Mouse (Mus musculus) forebrain, embryonic 11.5 days (tissue): ENCODE data around the gene Tradd. TPM values are rescaled to one million over a fixed set of nuclear protein-coding genes. Genes with fewer than 3 reads are reported as not detected.

ENCODE experiments used
- ATAC-seq: fragments of 200-750 bp; cut with Nextera tagmentation; replicated peaks from 2 replicates; pipeline ENCODE4 v1.8.0; 2017; ENCODE audit warnings: moderate TSS enrichment; ENCODE audit not compliant: low FRiP score
- DNase-seq: peaks from one replicate; pipeline ENCODE4 v3.0.0-alpha.2; 2017; ENCODE audit warnings: low spot score
- H3K27ac ChIP-seq: fragments of 300-500 bp; sonication (generic); 2 replicates; pipeline ENCODE4 v1.5.1; 2014; ENCODE audit warnings: low read depth, low read length
- H3K27me3 ChIP-seq: fragments of 300-500 bp; sonication (generic); 2 replicates; pipeline ENCODE4 v1.6.1; 2014; ENCODE audit warnings: mild to moderate bottlenecking, low read length, mixed read lengths; ENCODE audit not compliant: control insufficient read depth, insufficient read depth
- H3K36me3 ChIP-seq: fragments of 300-500 bp; sonication (generic); 2 replicates; pipeline ENCODE4 v1.6.1; 2014; ENCODE audit warnings: mild to moderate bottlenecking, low read length, moderate library complexity, mixed read lengths; ENCODE audit not compliant: control insufficient read depth, insufficient read depth
- H3K4me1 ChIP-seq: fragments of 300-500 bp; sonication (generic); replicated peaks from 2 replicates; pipeline ENCODE4 v1.6.1; 2014; ENCODE audit warnings: low read length, mixed read lengths; ENCODE audit not compliant: control insufficient read depth, insufficient read depth
- H3K4me2 ChIP-seq: fragments of 300-500 bp; sonication (generic); 2 replicates; pipeline ENCODE4 v1.6.1; 2014; ENCODE audit warnings: low read depth, mild to moderate bottlenecking, low read length, moderate library complexity, mixed read lengths; ENCODE audit not compliant: severe bottlenecking
- H3K4me3 ChIP-seq: fragments of 300-500 bp; sonication (generic); 2 replicates; pipeline ENCODE4 v1.5.1; 2014; ENCODE audit warnings: low read depth, low read length
- H3K9ac ChIP-seq: fragments of 300-500 bp; sonication (generic); 2 replicates; pipeline ENCODE4 v1.6.1; 2014; ENCODE audit warnings: low read length
- H3K9me3 ChIP-seq: fragments of 300-500 bp; sonication (generic); 2 replicates; pipeline ENCODE4 v1.6.1; 2016; ENCODE audit warnings: low read length, mixed read lengths; ENCODE audit not compliant: control insufficient read depth
- WGBS: fragments of 180-500 bp; shearing (Covaris S2); extraction: QIAGEN DNeasy Blood & Tissue Kit; methylation state at CpG from one replicate; pipeline ENCODE4 v1.1.7; 2014; 5-methylcytosine and 5-hydroxymethylcytosine counted together
- polyA plus RNA-seq: library from polyadenylated mRNA; unstranded; fragments of >200 nt; fragmentation: Nextera tagmentation; extraction: Ambion mirVana; gene quantifications from 2 replicates; pipeline ENCODE4 v1.2.1, GENCODE M21; 2014

Gene Tradd
- polyA plus RNA-seq, 1 experiment from 2014 or later: 12.0 TPM

DNA sequence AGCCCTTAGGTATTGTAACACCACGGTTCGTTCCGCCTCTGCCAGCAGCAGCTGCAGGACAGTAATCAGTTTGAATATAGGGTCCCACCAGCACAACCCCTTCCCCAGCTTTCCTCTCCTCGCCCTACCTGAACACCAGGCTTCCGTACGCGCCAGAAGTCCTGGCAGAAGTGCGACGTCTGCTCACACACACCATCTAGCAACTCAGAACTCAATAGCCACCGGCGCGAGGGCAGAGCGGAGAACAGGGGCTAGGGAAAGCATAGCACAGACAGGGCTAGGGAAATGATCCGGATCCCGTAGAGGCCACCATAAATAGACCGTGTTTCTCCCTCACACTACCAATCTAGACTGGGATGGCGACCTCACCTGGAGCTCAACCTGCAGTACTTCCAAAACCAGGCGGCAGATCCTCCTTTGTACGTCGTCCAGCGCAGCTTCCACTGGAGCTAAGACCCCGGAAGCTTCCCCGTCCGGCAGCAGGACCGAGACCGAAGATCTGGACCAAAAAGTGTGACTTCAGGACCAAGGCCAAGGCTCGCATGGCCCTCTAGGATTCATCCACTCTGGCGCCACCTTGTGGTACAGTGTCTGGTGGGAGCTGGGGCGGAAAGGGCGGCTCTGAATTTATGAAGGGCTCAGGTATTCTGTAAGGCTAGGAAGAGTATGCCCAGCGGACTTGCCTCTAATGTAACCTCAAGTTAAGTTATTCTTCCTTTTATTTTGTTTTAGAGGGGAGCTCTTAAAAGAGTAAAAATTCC, 26.3 kb upstream of the Tradd start:
- H3K27me3 ChIP-seq: peaks cover 9% of the 10 kb centered on the region
- DNase-seq (peak; percentile 92), ATAC-seq (no peak)
- H3K4me1 ChIP-seq: peaks cover 13% of the 10 kb centered on the region
- H3K36me3 ChIP-seq: no peaks in the 10 kb centered on the region
- no peak overlapping the region for H3K27ac ChIP-seq
- peak overlapping the region; percentile 74; the same call in 1 of the 2 replicates for H3K4me2 ChIP-seq
- H3K4me3 ChIP-seq: peak overlapping the region; percentile 39
- 6% methylated on average over 31 of the region's 31 CpGs for WGBS
- no peak overlapping the region for H3K9ac ChIP-seq
- H3K9me3 ChIP-seq: no peaks in the 10 kb centered on the region

- 1% methylated on average over 42 of the region's 43 CpGs for WGBS
- H3K4me2 ChIP-seq: peak within 1 kb of the TSS; percentile 74
- H3K27me3 ChIP-seq: peaks cover 9% of the 10 kb centered on the region
- peak; percentile 50 for ATAC-seq
- H3K9me3 ChIP-seq: no peaks in the 10 kb centered on the region
- H3K4me1 ChIP-seq: peaks cover 13% of the 10 kb centered on the region
- peak within 1 kb of the TSS; percentile 39 for H3K4me3 ChIP-seq
- H3K9ac ChIP-seq: peak within 1 kb of the TSS; percentile 65
- no peaks in the 10 kb centered on the region for H3K36me3 ChIP-seq
- H3K27ac ChIP-seq: peak within 1 kb of the TSS; percentile 73
- peak; percentile 81 for DNase-seq
These were observed 25.5 kb upstream of the Tradd start, which contains the start of gene 4931428F04Rik for GRCm38 (mm10) chr8:105289805-105290460. 4931428F04Rik (minus strand) TSS chr8:105289864.

DNA sequence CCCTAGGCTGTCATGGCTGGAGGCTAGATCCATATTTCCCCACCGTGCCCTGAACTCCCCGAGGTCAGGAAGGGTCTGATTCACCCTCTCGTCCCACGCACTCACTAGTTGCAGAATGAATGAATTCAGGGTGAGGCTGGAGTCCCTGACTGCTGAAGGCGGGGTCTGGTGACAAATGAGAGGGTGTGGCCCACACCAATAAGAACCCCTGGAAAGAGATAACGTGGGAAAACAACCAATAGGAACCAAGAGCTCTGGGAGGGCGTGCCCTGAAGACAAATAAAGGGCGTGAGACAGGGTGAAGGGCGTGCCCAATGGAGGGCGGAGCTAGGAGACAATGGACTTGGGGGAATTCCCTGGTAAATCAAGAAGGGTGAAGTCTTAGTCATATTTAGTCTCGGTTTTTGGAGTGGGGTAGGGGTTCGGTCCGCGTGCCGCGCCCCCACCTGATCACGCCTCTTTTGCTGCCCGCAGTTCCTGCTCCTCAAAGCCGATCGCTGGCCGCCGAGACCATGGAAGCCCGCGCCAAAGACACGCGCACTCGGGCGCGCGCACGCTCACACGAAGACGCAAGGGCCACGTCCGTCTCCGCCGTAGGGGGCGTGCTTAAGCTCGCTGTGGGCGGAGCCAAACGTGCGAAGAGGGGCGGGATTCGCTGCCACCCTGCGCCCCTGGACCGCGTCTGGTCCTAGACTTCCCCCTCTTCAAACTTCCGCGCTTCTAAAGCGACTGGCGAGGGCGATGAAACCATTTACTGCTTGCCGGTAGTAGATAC, 24.7 kb upstream of the Tradd start:
- Histone ChIP-seq H3K36me3 (no peaks in the 10 kb centered on the region; the same call in 1 of the 2 replicates), H3K9me3 (no peaks in the 10 kb centered on the region), H3K4me2 (peak overlapping the region; percentile 74), H3K4me3 (peak overlapping the region; percentile 39), H3K4me1 (peaks cover 13% of the 10 kb centered on the region), H3K27me3 (peaks cover 9% of the 10 kb centered on the region), H3K27ac (peak overlapping the region; percentile 73), H3K9ac (peak overlapping the region; percentile 65)
- ATAC-seq (peak; percentile 93), DNase-seq (peak; percentile 97)
- WGBS: under 1% methylated on average over 53 of the region's 53 CpGs

- peak overlapping the region; percentile 39; the same call in 1 of the 2 replicates for H3K4me3 ChIP-seq
- 87% methylated on average over 5 of the region's 5 CpGs for WGBS
- H3K4me2 ChIP-seq: peak overlapping the region; percentile 74
- H3K9ac ChIP-seq: peak overlapping the region; percentile 14; the same call in 1 of the 2 replicates
- no peak for ATAC-seq
- DNase-seq: peak; percentile 47
- H3K27me3 ChIP-seq: peaks cover 9% of the 10 kb centered on the region
- H3K27ac ChIP-seq: no peak overlapping the region
- no peaks in the 10 kb centered on the region for H3K9me3 ChIP-seq
- no peaks in the 10 kb centered on the region; the same call in 1 of the 2 replicates for H3K36me3 ChIP-seq
- H3K4me1 ChIP-seq: peaks cover 13% of the 10 kb centered on the region
These were observed 23.8 kb upstream of the Tradd start for GRCm38 (mm10) chr8:105288231-105288630.

GRCm38 (mm10) chr8:105286907-105287306, 22.5 kb upstream of the Tradd start:
- no peaks in the 10 kb centered on the region for H3K9me3 ChIP-seq
- H3K27me3 ChIP-seq: peaks cover 9% of the 10 kb centered on the region
- no peak overlapping the region for H3K4me3 ChIP-seq
- peaks cover 13% of the 10 kb centered on the region for H3K4me1 ChIP-seq
- DNase-seq: no peak
- H3K9ac ChIP-seq: no peak overlapping the region
- H3K36me3 ChIP-seq: no peaks in the 10 kb centered on the region; the same call in 1 of the 2 replicates
- no peak overlapping the region for H3K27ac ChIP-seq
- H3K4me2 ChIP-seq: no peak overlapping the region
- 86% methylated on average over 4 of the region's 4 CpGs for WGBS
- ATAC-seq: no peak

- Histone ChIP-seq H3K27ac (no peak overlapping the region), H3K9me3 (no peaks in the 10 kb centered on the region), H3K4me2 (no peak overlapping the region), H3K4me3 (no peak overlapping the region), H3K27me3 (peaks cover 6% of the 10 kb centered on the region), H3K36me3 (no peaks in the 10 kb centered on the region; the same call in 1 of the 2 replicates), H3K4me1 (peaks cover 12% of the 10 kb centered on the region), H3K9ac (no peak overlapping the region)
- WGBS: 44% methylated on average over 12 of the region's 12 CpGs
- DNase-seq: peak; percentile 47
- no peak for ATAC-seq
These were observed 21.1 kb upstream of the Tradd start for GRCm38 (mm10) chr8:105285514-105285913.

DNA sequence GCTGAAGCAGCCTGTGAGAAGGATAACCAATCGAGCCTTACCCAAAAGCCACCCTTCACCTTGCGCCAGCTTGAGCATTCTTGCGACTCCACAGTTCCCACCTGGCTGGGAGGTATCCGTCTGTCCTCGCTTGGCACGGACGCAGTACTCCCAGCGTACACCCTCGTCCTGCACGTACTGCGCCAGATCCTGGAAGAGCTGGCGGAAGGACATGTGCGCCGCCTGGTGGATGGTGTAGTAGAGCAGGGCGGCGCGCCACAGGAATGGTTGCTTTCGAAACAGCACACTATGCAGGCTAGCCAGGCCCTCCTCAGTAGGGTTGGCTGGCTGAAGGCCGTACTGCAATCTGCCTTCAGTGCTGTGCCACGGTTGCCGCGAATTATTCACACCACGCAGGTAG, 18.7 kb upstream of the Tradd start:
- peaks cover 23% of the 10 kb centered on the region for H3K27me3 ChIP-seq
- peak; percentile 47 for ATAC-seq

DNA sequence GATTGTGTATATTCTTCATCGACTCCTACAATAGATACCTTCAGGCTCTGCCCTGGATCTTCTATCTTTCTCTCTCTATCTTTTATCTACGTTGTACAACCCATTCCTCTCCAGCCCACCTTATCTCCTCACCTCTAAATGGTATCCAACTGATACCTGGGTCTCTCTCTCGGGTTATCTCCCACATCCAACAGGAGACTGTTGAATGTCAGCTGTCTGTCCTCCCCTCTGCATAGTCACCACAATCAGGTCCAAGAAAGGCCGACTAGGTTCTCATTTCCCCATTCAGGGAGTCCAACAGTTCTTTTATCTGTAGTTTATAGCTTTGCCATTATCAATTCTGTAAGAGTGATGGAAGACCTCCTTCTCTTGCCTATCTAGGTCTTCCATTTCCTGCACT, 17.8 kb upstream of the Tradd start:
- WGBS: 93% methylated on average over 4 of the region's 4 CpGs
- DNase-seq (no peak), ATAC-seq (no peak)
- no peak overlapping the region for H3K27ac ChIP-seq
- 0 out of 2 replicates have a peak, but pooled peaks cover 2% of the 10 kb centered on the region for H3K4me1 ChIP-seq
- H3K27me3 ChIP-seq: peaks cover 32% of the 10 kb centered on the region
- H3K4me3 ChIP-seq: no peak overlapping the region
- H3K36me3 ChIP-seq: no peaks in the 10 kb centered on the region; the same call in 1 of the 2 replicates
- H3K9me3 ChIP-seq: no peaks in the 10 kb centered on the region
- no peak overlapping the region for H3K9ac ChIP-seq
- no peak overlapping the region for H3K4me2 ChIP-seq

More for the DNA sequence above, 18.7 kb upstream of the Tradd start:
- Histone ChIP-seq H3K9me3 (no peaks in the 10 kb centered on the region), H3K27ac (no peak overlapping the region), H3K9ac (no peak overlapping the region), H3K4me3 (no peak overlapping the region), H3K4me2 (no peak overlapping the region), H3K4me1 (peaks cover 2% of the 10 kb centered on the region; the same call in 1 of the 2 replicates), H3K36me3 (no peaks in the 10 kb centered on the region; the same call in 1 of the 2 replicates)
- peak; percentile 77 for DNase-seq
- 19% methylated on average over 23 of the region's 23 CpGs for WGBS
